Mouse (Mus musculus): ENCODE data around the gene Inmt.

DNA sequence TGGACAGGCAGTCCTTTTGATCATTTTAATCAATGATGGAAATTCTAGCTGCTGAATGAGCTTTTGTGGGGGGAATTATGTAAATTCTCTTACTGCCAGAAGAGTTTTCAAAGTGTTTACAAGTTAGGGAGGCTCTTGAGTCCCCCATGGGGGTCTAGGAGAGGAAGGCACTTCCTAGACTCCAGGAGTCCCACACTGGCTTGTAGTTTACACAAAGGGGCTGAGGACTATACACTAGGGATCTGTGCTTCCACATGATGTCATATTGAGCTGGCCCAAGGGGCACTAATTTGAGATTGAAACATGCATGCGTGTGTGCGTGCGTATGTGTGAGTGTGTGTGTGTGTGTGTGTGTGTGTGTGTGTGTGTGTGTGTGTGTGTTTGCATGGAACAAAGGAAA is 29.1 kb upstream of the Inmt start:
- TF ChIP-seq CTCF (IDR thresholded peaks at IDR 0.05; ENCODE audit: extremely low read depth, insufficient read depth, low read length), result no peak
- TF ChIP-seq POLR2A (IDR thresholded peaks at IDR 0.05; ENCODE audit: extremely low read depth, insufficient read depth, low read length), result no peak

Data from cortical plate, adult 2 months (tissue).